Mouse (Mus musculus) kidney, postnatal 0 days (tissue): ENCODE data around the gene Stk16. TPM values are rescaled to one million over a fixed set of nuclear protein-coding genes. Genes with fewer than 3 reads are reported as not detected.
A peak's percentile ranks its signal among the peaks of the same experiment; 100 is the strongest.

Experiments used
- ATAC-seq: fragments of 200-750 bp; cut with Nextera tagmentation; replicated peaks from 2 replicates; pipeline ENCODE4 v1.8.0; 2017; ENCODE audit warnings: low read depth, moderate number of reproducible peaks, moderate TSS enrichment, moderate library complexity; ENCODE audit not compliant: low FRiP score
- DNase-seq: peaks from one replicate; pipeline ENCODE4 v3.0.0-alpha.2; 2016; ENCODE audit warnings: low spot score
- H3K27ac ChIP-seq: fragments of 300-500 bp; sonication (generic); 2 replicates; pipeline ENCODE4 v1.5.1; 2014; ENCODE audit warnings: mild to moderate bottlenecking
- H3K27me3 ChIP-seq: fragments of 300-500 bp; sonication (generic); 2 replicates; pipeline ENCODE4 v1.6.1; 2014; ENCODE audit warnings: low read length, mixed read lengths; ENCODE audit not compliant: insufficient read depth
- H3K36me3 ChIP-seq: fragments of 300-500 bp; sonication (generic); 2 replicates; pipeline ENCODE4 v1.6.1; 2014; ENCODE audit warnings: low read length, mixed read lengths; ENCODE audit not compliant: insufficient read depth
- H3K4me1 ChIP-seq: fragments of 300-500 bp; sonication (generic); replicated peaks from 2 replicates; pipeline ENCODE4 v1.6.1; 2014; ENCODE audit warnings: antibody characterized with exemption, low read length, mixed read lengths; ENCODE audit not compliant: insufficient read depth
- H3K4me2 ChIP-seq: fragments of 300-500 bp; sonication (generic); 2 replicates; pipeline ENCODE4 v1.6.1; 2014; ENCODE audit warnings: mild to moderate bottlenecking, low read length, moderate library complexity, mixed read lengths
- H3K4me3 ChIP-seq: fragments of 300-500 bp; sonication (generic); replicated peaks from 2 replicates; pipeline ENCODE4 v1.5.1; 2014; ENCODE audit warnings: low read depth, low read length
- H3K9ac ChIP-seq: fragments of 300-500 bp; sonication (generic); 2 replicates; pipeline ENCODE4 v1.6.1; 2014; ENCODE audit warnings: low read depth, low read length
- H3K9me3 ChIP-seq: fragments of 300-500 bp; sonication (generic); replicated peaks from 2 replicates; pipeline ENCODE4 v1.6.1; 2016; ENCODE audit warnings: low read length, inconsistent platforms, mixed read lengths
- CTCF ChIP-seq: IDR thresholded peaks from 2 replicates; pipeline ENCODE4 v1.5.1; 2016; ENCODE audit warnings: antibody characterized with exemption, low read depth, mild to moderate bottlenecking, moderate library complexity
- WGBS: fragments of 180-500 bp; shearing (Covaris S2); extraction: QIAGEN DNeasy Blood & Tissue Kit; methylation state at CpG from one replicate; pipeline ENCODE4 v1.1.7; 2014; 5-methylcytosine and 5-hydroxymethylcytosine counted together
- microRNA-seq: library from miRNA; unstranded; fragments of <30 nt; microRNA quantifications from one replicate; pipeline ENCODE4, GENCODE M21; 2016
- polyA plus RNA-seq: library from polyadenylated mRNA; unstranded; fragments of >200 nt; fragmentation: Nextera tagmentation; extraction: Ambion mirVana; gene quantifications from 2 replicates; pipeline ENCODE4 v1.2.1, GENCODE M21; 2015

Stk16 gene
- polyA plus RNA-seq, 1 experiment from 2014 or later: 114 TPM

GRCm38 (mm10) chr1:75261278-75261677 lies 50.6 kb downstream of the Stk16 start:
- Histone ChIP-seq H3K27me3 (peaks cover 18% of the 10 kb centered on the region), H3K4me3 (no peak overlapping the region), H3K4me2 (no peak overlapping the region), H3K9ac (no peak overlapping the region), H3K27ac (no peak overlapping the region), H3K4me1 (no peaks in the 10 kb centered on the region), H3K9me3 (no peaks in the 10 kb centered on the region), H3K36me3 (no peaks in the 10 kb centered on the region)
- no peak for DNase-seq
- TF ChIP-seq CTCF: no peak
- no peak for ATAC-seq

DNA sequence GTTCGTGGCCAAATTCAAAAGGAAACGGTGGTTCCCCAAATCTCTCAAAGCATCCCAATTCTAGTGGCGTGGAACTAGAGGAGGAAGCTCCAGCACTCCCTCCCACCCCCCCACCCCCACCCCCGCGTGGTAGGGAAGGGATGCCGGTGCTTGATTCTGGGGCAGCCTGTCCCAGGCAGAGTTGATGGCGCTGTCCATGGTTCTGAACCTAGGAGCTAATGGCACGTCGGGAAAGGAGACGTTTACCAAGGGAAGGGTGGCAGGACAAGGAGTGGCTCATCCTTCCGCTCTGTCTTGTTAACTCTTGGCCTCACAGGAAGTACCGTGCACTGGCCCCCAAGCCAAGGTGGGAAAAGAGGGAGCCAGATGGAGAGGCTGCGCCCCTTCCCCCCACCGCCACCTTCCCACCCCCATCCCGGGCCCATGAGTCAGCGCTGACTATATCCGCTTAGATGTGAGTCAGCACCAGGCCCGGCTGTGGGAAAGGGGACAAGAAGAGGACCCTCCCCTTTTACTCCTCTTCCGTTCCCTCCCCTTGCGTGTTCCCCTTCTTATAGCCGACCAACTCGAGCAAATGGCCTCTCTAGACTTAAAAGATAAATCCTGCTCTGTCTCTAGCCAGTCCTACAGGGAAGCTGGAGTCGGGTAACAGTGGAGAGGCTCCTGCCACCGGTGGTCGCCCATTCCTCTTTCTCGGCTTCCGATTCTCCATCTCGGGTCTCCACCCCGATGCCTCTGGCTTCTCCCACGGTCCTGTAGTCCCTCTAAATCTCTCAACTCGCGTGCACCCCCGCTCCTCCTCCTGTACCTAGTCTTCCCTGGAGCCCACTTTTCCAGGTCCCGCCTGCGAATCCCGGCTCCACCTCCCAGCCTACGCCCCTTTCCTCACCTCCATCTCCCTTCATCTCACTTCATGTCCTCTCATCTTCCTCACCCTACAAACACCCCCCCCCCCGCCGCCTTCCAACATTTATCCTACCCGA lies 52.6 kb downstream of the Stk16 start:
- DNase-seq: peak; percentile 85
- Histone ChIP-seq H3K36me3 (no peaks in the 10 kb centered on the region), H3K4me3 (no peak overlapping the region), H3K9me3 (no peaks in the 10 kb centered on the region), H3K27ac (no peak overlapping the region), H3K4me2 (no peak overlapping the region), H3K9ac (no peak overlapping the region), H3K4me1 (no peaks in the 10 kb centered on the region), H3K27me3 (peaks cover 18% of the 10 kb centered on the region)
- TF ChIP-seq CTCF: no peak
- WGBS: 1% methylated on average over 40 of the region's 40 CpGs
- 0 out of 2 replicates have a peak, but pooled peaks have one; percentile 40 for ATAC-seq

GRCm38 (mm10) chr1:75264091-75264880 lies 53.6 kb downstream of the Stk16 start, which contains the start of gene Ptprn:
Gene Ptprn (minus strand): TSS chr1:75264502.
- ATAC-seq: no peak
- Histone ChIP-seq H3K4me1 (no peaks in the 10 kb centered on the region), H3K27me3 (peaks cover 18% of the 10 kb centered on the region), H3K9ac (no peak within 1 kb of the TSS), H3K4me2 (no peak within 1 kb of the TSS), H3K9me3 (no peaks in the 10 kb centered on the region), H3K27ac (no peak within 1 kb of the TSS), H3K36me3 (no peaks in the 10 kb centered on the region), H3K4me3 (no peak within 1 kb of the TSS)
- 11% methylated on average over 32 of the region's 32 CpGs for WGBS
- no peak for DNase-seq
- TF ChIP-seq CTCF: no peak

Small RNA genes within 50 kb of the gene (microRNA-seq; reads per million reads assigned to microRNA genes)
- gene Gm27943: not detected

Other genes with a start within 250 kb of the Stk16 start
- 10.5 and 11.0 TPM in 2 replicates for gene Nhej1, start 85.6 kb upstream of the Stk16 start, polyA plus RNA-seq
- gene Slc23a3, start 76.9 kb upstream of the Stk16 start, polyA plus RNA-seq: 9.8 and 11.3 TPM in 2 replicates
- gene Cnppd1, start 68.1 kb upstream of the Stk16 start, polyA plus RNA-seq: 47.2 and 52.2 TPM in 2 replicates
- gene Retreg2, start 68.1 kb upstream of the Stk16 start, polyA plus RNA-seq: 47.8 and 52.0 TPM in 2 replicates
- gene Zfand2b, start 42.2 kb upstream of the Stk16 start, polyA plus RNA-seq: 43.2 and 47.7 TPM in 2 replicates
- 34.4 and 36.8 TPM in 2 replicates for gene Abcb6, start 30.4 kb upstream of the Stk16 start, polyA plus RNA-seq
- gene Ankzf1, start 18.7 kb upstream of the Stk16 start, polyA plus RNA-seq: 19.7 TPM in 2 replicates
- 25.8 and 27.3 TPM in 2 replicates for gene Atg9a, start 18.6 kb upstream of the Stk16 start, polyA plus RNA-seq
- gene Glb1l, start within 50 bp of the Stk16 start, polyA plus RNA-seq: 47.4 and 47.6 TPM in 2 replicates
- 171 and 200 TPM in 2 replicates for gene Tuba4a, start 9.0 kb downstream of the Stk16 start, polyA plus RNA-seq
- 0.18 TPM in 1 of 2 replicates, not detected in the other for gene A630095N17Rik, start 21.3 kb downstream of the Stk16 start, polyA plus RNA-seq
- 30.4 and 31.3 TPM in 2 replicates for gene Dnajb2, start 25.6 kb downstream of the Stk16 start, polyA plus RNA-seq
- 0.08 and 0.13 TPM in 2 replicates for gene Ptprn, start 53.7 kb downstream of the Stk16 start, polyA plus RNA-seq
- not detected in 2 replicates for gene Resp18, start 67.6 kb downstream of the Stk16 start, polyA plus RNA-seq
- gene Dnpep, start 107.2 kb downstream of the Stk16 start, polyA plus RNA-seq: 128 and 137 TPM in 2 replicates
- gene Des, start 149.5 kb downstream of the Stk16 start, polyA plus RNA-seq: 18.6 and 19.1 TPM in 2 replicates
- 40.1 and 44.3 TPM in 2 replicates for gene Speg, start 164.5 kb downstream of the Stk16 start, polyA plus RNA-seq
- gene Gmppa, start 225.1 kb downstream of the Stk16 start, polyA plus RNA-seq: 69.5 and 72.5 TPM in 2 replicates
- gene Asic4, start 239.6 kb downstream of the Stk16 start, polyA plus RNA-seq: 0.40 and 0.45 TPM in 2 replicates